Mouse (Mus musculus): ENCODE measurements around the gene Hells.

The Hells gene

DNA sequence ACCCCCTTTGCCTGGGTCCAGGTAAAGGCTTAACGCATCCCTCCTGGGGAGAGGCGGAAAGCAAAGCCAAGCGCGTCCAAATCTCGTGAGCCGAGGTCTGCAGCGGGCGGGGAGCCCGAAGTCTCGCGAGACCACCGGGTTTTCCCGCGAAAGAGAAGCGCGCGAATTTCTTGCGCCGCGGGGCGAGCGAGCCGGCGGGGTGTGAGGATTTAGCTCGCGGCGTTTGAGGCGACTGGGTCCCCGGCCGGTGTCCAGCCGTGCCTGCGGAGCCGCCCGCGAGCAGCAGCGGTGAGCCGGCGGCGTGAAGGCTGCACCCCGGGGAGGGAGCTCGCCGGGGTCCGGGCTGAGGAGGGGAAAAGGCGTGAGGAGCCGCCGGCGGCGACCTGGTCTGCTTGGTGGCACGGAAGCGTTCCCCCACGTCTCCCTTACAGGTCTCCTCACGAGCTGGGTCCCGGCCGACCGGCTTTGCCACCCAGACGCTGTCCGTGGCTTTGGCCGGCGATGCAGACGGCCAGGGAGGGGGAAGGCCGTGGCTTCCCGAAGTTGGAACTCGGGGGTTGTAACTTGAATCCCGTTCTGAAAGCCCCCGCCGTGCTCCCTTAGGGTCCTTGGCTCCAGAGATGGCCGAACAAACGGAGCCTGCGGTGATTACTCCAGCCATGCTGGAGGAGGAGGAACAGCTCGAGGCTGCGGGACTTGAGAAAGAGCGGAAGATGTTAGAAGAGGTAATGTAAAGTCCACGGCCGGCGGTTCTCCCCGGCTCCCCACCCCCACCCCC lies at the start of gene Hells:
Hells (plus strand) TSS at position 128 of the 778 bp plus-strand sequence.
- DNase-seq (ENCODE audit: low read depth, low spot score), result peak; percentile 98

DNA sequence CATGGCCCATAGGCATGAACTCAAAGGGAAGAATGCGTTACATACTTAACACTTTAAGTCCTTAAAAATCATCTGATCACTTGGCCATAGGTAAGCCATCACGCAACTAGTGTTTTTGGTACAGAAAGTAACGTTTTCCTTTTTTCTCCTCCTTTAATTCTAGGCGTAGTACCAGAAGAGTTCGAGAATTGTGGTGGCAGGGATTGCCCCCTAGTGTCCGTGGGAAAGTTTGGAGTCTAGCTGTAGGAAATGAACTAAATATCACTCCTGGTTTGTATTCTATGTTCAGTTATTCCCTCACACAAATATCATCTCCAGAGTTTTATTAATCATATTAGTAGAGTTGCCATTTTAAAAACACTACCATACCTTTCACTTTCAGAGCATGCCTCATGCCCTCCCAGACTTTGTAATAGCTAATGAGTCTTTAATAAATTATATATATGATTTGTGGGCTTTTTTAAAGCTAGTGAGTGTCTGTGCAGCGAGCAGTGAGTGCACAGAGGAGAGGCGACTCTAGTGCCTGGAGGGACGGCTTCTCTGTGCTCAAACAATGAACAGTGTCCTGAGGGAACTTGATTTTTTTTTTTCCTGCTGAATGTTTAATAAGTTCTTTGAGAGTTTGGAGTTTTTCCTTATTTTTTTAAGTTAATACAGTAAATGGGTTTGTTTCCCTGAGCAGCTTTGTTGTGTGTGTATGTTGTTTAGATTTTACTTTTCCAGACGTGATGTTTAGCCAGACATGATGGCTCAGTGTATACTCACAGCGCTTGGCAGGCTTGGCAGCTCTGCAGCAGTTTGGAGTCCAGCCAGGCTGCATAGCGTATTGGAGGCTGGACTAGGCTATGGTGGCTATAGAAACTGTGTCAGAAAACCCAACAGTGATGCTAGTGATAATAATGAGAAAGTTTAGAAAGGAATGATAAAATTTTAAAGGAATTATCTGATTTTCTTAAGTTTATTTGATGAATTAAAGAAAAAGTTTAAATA lies 29.3 kb upstream of the Hells start:
- DNase-seq (ENCODE audit: low read depth, low spot score), result no peak

DNA sequence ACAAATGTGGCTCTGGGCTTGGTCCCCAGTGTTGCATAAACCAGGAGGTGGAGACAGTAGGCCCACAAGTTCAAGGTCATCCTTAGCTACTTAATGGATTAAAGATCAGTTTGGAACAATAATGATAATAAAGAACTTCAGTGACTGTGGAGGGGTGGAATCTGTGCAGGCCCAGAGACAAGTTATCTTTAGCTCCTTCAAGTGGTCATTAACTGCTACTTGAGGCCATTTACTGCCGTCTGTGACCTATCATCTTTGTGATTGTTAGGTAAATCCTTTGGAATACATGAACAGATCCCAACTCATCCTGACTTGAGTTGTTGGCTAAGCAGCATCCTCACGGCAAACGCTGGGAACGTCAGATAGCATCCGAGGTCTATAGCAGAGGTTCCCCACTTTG lies 28.2 kb upstream of the Hells start:
- no peak for DNase-seq (ENCODE audit: low read depth, low spot score)

DNA sequence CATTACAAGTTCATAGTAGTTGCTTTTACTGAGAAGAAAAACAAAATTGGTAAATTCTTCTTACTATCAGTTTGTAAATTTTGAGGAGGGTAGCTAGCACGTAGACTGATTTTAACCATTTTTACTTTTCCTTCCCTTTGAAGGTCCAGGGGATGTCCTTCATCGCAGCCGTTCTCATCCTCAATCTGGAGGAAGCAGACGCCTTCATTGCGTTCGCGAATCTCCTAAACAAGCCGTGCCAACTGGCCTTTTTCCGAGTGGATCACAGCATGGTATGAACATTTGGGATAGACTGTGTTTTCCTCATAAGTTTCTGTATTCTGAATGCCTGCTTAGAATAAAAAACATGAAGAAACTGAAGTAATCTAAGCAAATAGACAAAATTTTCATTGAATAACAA lies 16.9 kb upstream of the Hells start:
- no peak for DNase-seq (ENCODE audit: low read depth, low spot score)

DNA sequence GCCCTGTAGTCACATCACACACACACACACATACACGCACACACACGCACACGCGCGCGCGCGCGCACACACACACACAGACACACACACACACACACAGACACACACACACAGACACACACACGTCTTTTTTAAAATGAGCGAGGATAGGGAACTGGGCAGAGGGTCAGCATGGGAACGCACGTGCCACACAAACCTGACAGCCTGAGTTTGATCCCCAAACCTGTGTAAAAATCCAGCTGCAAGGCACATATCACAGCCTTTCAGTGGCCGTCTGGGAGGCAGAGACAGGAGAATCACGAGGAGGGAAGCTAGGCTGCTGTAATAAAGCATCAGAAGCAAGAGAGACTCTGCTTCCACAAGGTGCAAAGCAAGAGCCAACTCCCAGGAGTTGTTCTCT lies 15.8 kb upstream of the Hells start:
- DNase-seq (ENCODE audit: low read depth, low spot score), result no peak

DNA sequence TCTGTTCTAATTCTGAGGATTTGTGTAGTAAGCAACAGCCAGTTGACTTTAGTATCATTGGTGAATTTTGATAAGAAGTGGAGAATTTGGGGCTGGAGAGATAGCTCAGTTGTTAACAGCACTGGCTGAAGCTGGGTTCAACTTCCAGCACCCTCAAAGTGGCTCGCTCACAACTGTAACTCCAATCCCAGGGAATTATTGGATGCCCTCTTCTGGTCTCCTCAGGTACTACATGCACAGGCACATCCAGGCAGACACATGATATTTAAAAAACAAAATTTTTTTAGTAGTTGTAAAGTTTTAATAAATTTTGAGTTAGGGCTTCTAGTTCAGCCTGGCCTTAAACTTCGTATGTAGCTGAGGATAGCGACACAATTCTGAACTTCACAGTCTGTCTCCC lies 15.0 kb upstream of the Hells start:
- DNase-seq (ENCODE audit: low read depth, low spot score), result peak; percentile 66

DNA sequence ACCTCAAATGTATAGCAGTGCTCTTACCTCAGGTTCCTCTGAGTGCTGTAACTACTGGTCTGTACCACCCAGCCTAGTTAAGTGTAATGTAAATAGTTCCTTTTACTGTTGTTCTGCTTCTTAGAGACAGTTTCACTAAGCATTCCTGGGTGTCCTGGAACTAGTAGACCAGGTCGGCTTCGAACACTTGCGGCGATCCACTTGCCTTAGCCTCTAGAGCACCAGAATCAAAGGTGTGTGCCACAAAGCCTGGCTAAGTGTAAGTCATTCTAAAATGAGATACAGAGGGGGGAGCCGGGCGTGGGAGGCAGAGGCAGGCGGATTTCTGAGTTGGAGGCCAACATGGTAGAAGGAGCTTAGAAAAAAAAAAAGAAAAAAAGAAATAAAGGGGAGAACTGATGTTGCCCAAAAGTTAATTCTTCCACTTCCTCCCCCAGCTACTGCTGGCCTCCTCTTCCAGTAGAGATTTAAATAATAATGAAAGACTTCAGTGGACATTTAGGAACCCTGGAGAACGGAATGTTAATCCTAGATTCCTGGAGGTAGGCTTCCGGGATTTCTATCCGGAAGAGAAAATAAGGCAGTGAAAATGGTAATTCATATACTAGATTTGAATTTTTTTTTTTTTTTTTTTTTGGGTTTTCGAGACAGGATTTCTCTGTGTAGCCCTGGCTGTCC lies 2.1 kb upstream of the Hells start:
- DNase-seq (ENCODE audit: low read depth, low spot score), result peak; percentile 91

DNA sequence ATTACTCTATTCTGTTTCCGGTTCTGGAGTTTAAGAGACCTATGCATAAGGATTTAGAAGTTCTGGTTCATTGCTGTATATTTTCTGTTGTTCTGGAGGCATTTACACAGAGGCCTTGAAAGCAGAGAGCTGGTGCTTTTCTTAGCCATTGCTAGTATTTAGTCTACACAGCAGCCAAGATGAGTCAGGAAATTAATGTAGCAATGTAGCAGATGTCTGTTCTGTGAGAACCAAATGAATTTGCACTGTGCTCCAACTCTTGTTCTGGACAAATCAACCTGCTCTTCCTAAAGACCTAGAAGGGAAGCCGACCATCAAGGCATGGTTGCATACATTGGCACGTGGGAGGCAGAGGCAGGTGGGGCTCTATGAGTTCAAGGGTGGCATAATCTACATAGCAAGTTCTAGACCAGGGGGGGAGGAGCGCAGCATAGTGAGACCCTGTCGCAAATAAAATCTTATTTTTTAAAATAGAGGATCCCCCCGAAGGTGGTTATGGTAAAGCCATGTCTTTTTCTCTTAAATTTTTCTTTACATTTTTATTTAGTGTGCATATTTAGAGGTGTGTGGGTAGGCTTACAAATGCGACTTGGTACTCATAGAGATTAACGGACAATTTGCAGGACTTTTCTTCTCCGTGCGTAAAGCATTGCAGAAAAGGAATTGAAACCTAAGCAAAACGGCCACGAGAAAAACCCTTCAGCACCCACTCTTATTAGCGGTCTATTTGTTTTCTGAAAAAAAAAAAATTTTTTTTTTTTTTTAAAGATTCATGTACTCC lies 1.1 kb upstream of the Hells start:
- DNase-seq (ENCODE audit: low read depth, low spot score), result peak; percentile 70

DNA sequence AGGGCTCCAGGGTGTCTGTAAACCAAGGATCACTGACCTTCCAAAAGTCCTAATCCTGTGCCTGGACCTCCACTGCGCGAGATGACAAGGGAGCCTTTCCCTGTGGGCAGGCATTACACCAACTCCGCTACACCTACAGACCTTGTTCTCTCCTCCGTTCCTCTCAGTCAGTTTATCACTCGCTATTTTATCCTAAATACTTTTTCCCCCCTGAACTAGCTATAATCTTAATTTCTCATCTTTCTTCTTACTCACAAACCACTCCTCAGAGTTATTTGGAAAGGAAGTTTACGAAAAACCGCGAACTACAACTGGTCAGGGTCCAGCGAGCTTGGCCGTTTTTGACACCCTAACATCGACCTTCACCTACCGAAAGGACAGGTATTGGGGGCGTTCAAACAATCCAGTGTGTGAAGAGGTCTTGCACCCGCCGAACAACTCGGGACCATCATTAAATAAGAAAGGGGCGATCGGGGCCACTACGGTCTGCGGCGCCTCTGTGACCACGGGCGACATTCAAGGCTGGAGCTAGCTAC lies 395 bp upstream of the Hells start:
- peak; percentile 31 for DNase-seq (ENCODE audit: low read depth, low spot score)

DNA sequence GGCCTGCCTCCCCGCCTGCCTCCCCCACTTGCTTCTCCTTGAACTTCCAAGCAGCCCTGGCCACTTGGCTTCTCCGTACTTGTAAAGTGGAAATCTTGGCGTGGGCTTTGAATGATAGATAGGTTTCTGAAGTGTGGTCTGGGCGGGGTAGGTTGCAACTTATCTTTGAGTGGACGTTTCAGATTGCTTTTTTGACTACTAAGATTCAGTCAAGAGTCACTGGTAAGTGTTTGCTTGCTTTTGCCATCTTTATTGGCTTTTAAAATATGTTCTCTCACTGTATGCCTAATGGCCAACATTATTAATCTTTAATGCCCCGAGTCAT lies 813 bp downstream of the Hells start:
- no peak for DNase-seq (ENCODE audit: low read depth, low spot score)

DNA sequence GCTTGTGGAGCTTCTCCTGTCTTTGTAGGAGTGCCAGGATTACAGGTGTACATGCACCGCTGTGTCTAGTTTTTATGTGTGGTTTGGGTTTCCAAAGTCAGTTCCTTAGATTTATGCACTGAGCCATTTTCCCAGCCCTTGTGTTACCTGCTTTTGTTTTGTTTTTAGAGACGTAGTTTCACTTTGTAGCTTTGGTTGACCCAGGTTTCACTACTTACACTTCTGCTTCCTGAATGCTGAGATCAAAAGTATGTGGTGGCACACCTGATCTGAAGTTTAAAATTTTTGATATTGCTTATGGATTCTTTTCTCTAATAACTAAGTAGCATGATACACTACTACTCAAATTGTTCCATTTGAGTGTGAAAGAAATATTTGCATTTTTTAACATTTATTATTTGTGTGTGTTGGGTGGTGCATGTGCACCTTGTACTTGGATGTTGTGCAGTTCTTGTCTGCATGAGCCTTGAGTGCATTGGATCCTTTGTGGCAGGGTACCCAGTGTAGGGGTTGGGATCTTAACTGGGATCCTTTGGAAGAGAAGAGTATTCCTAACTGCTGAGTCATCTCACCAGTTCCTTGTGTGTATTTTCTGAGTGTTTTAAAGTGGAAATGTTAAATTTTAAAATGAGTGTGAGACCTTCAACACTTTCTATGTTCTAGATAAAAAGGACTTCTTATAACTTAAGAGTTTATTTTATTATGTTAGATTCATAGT lies 14.0 kb downstream of the Hells start:
- DNase-seq (ENCODE audit: low read depth, low spot score), result no peak

DNA sequence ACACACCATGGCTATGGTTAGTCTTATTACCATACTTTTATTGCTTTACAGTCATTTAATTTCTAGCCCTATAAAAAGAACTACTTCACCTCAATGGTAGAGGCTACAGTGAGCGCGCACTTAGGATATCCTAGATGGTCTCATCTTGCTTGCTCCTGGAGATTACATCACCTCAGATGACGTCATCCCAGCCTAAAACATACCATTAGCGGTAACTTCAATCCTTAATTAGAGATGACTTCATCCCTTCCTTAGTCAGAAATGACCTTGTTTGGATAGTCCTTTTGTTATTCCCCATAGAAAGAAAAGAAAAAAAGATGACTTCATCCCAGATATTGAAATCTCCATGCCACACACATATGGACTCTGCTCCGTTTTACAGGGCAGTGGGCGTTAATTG lies 40.0 kb downstream of the Hells start:
- peak; percentile 41 for DNase-seq (ENCODE audit: low read depth, low spot score)

DNA sequence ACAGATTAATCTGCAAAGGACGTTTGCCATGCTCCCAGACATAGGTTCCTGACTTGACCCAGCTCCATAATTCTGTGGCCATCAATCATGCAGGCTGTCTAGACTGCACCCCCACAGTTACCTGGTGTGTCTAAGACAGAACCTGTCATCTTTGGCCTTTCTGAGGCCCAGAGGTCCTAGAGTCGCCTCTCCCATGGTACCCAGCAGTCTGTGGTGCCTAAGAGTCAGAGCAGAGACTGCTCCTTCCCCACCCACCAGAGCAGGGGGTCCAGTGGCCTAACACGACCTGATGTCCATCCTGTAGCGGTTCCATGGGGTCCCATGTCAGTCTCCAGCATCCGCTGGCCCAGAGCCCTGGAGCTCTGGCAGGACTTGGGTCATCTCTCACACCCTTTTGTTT lies 41.9 kb downstream of the Hells start:
- no peak for DNase-seq (ENCODE audit: low read depth, low spot score)

DNA sequence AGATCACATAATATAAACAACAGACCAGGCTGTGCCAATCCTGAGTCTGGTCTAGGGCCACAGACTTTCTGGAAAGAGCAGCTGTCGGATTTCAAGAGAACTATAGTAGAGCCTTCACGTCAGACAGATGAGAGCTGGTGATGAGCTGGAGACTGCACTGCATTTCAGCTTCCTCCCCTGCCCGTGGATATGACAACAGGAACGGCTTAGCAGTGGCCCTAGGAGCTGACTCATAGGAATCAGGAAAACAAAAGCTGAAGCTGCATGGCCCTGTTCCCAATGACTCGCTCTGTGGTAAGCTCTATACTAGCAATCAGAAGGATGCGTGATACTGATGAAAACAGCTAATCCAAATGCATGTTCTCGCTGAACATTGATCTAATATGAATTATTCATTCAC lies 43.0 kb downstream of the Hells start:
- peak; percentile 51 for DNase-seq (ENCODE audit: low read depth, low spot score)

DNA sequence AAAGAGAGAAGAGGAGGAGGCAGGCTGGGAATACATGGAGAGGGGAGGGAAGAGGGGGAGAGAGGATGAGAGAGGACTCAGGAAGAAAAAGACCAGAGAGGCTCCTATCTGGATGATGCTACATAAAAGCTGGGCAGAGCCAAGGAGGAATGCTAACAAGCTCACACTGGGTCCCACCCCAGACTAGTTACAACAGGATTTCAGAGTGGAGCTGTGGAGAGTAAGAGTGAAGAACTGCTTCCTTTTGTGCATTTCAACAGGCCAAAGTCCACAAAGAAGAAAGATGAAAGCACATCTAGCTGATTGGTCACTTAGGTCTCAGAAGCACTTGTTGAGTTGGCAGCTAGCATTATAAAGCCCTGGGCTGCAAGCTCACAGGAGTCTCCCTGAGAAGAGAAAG lies 45.6 kb downstream of the Hells start:
- peak; percentile 64 for DNase-seq (ENCODE audit: low read depth, low spot score)

DNA sequence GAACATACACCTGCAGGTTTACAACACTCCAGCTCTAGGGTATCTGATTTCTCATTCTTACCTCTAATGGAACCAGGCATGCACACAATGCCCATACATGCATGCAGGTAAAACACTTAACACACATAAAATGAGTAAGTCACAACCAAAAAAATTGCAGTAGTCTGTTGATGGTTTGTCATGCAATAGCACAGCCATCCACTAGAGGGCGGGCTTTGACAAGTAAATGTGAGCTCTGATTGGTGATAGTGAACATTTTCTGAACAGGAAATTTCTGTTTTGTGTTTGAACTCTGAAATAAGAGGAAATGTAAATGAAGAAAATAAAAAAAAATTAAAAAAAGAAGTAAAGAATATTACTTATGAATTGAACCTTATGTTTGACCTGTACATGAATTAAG lies 51.3 kb downstream of the Hells start:
- peak; percentile 77 for DNase-seq (ENCODE audit: low read depth, low spot score)

DNA sequence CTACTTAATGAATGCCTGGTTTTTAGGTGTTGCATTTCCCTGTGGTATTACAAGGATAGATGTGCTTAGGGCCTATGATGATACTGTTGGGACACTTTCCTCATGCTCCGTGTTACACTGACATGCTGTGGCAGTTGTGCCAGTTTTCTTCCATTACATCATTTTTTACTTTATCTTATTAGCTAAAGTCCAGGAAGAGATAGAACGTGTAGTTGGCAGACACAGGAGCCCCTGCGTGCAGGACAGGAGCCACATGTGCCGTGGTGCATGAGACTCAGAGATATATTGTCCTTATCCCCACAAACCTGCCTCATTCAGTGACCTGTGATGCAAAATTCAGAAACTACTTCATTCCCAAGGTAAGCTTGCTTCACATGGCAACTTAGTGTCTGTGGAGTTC lies 67.5 kb downstream of the Hells start:
- no peak for DNase-seq (ENCODE audit: low read depth, low spot score)

DNA sequence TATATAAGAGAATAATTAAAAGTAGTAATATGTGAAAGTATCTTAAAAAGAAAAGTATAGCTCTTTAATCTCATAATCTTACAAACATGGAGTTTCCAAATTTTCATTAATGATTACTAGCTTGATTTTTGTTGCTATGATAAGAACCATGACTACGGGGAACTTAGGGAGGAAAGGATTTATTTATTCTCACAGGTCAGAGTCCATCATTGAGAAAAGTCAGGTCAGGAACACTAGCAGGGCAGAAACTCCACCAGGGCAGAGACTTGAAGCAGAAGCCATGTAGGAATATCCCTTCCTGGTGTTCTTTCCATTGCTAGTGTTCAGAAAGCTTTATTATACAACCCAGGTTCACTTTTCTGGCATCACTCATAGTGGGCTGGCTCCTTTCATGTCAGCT lies 68.0 kb downstream of the Hells start:
- no peak for DNase-seq (ENCODE audit: low read depth, low spot score)

DNA sequence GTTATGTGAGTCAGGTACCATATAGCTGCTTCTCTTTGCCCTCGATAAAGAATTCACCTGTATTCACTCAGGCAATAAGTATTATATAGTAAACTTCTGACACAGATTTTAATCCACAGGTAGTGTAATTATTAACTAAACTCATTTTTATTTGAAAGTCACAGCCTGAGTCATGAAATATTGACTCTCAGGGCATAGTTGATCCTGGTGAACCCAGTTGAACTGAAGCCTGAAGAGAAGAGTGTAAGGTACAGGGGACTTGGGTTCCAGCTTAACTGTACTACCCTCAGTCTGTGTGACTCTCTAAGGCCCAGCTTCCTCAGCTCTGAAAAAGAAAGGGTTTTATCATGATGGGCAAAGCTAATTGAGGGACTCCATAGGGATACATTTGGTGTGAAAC lies 74.4 kb downstream of the Hells start:
- DNase-seq (ENCODE audit: low read depth, low spot score), result no peak

DNA sequence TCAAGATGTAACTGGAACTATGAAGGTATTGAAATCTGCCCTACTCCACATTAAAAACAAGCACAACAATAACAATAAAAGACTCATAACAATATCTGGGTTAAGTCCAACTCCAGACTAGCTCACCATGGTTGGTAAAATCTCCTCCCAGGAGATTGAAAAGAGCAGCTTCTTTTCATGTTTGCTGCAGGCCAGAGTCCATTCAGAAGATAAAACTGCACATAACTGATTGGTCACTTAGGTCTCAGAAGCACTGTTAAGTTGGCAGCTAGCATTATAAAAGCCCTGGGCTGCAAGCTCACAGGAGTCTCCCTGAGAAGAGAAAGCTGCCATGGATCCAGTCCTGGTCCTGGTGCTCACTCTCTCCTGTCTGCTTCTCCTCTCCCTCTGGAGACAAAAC lies 76.0 kb downstream of the Hells start, which contains the start of gene Cyp2c55:
Cyp2c55 (plus strand) TSS at position 305 of the 400 bp plus-strand sequence.
- no peak for DNase-seq (ENCODE audit: low read depth, low spot score)

All from R1 (cell line).